Comparison of ENCODE assay signal across 37 mouse cellular contexts in genomic region chr17:28557772-28558171, GRCm38 (mm10). TPM values are rescaled to one million over a fixed set of nuclear protein-coding genes. Genes with fewer than 3 reads are reported as not detected.
"Had no signal": no experiment of that assay in that cellular context is flagged by ENCODE, and none has a peak within 500 bp of the region (broad histone marks: within the 10 kb centered on the region; RNA-seq: fewer than 3 reads in every experiment).

No protein-coding gene starts in this region.

- H3K27me3 ChIP-seq: heart, embryonic 13.5 days; heart, embryonic 15.5 days; hindbrain, embryonic 13.5 days; hindbrain, embryonic 15.5 days; kidney, embryonic 15.5 days; limb, embryonic 12.5 days had no signal

- H3K4me2 ChIP-seq: heart, embryonic 11.5 days; heart, embryonic 13.5 days; heart, embryonic 15.5 days; hindbrain, embryonic 13.5 days; hindbrain, embryonic 15.5 days; kidney, embryonic 15.5 days; limb, embryonic 12.5 days; liver, embryonic 12.5 days had no signal

- ATAC-seq: forebrain, postnatal 0 days; hindbrain, postnatal 0 days; liver, embryonic 12.5 days had no signal

- H3K36me3 ChIP-seq: heart, embryonic 13.5 days; heart, embryonic 15.5 days; hindbrain, embryonic 13.5 days; hindbrain, embryonic 15.5 days; kidney, embryonic 15.5 days; limb, embryonic 12.5 days; liver, embryonic 12.5 days had no signal

- DNase-seq: forebrain, postnatal 0 days; gastrocnemius, postnatal 14 days; gastrocnemius, postnatal 36 days; heart, adult 11 months; heart, adult 2 months; heart, postnatal 14 days; heart, postnatal 36 days; kidney, adult 11 months; kidney, adult 2 months; kidney, adult 9 months; kidney, postnatal 14 days; kidney, postnatal 4 days had no signal

- H3K4me3 ChIP-seq: heart, adult 2 months; heart, embryonic 13.5 days; heart, embryonic 15.5 days; hindbrain, embryonic 13.5 days; hindbrain, embryonic 15.5 days; kidney, embryonic 15.5 days; layer of hippocampus, adult 2 months; left cerebral cortex, adult 2 months; limb, embryonic 12.5 days; liver, embryonic 12.5 days had no signal

- H3K9me3 ChIP-seq: heart, embryonic 13.5 days; heart, embryonic 15.5 days; hindbrain, embryonic 13.5 days; hindbrain, embryonic 15.5 days; kidney, embryonic 15.5 days; limb, embryonic 12.5 days; liver, embryonic 12.5 days had no signal

- H3K27ac ChIP-seq: heart, adult 2 months; heart, embryonic 13.5 days; heart, embryonic 15.5 days; hindbrain, embryonic 13.5 days; hindbrain, embryonic 15.5 days; hindbrain, postnatal 0 days; kidney, embryonic 15.5 days; kidney, postnatal 0 days; layer of hippocampus, adult 2 months; left cerebral cortex, adult 2 months; limb, embryonic 12.5 days; liver, embryonic 12.5 days had no signal

- H3K9ac ChIP-seq: forebrain, postnatal 0 days; heart, embryonic 13.5 days; heart, embryonic 15.5 days; hindbrain, embryonic 13.5 days; hindbrain, embryonic 15.5 days; kidney, embryonic 15.5 days; limb, embryonic 12.5 days; liver, embryonic 12.5 days had no signal

RNA-seq across cellular contexts. Expression of gene Clps, which starts 2.8 kb away (rescaled TPM):
- total RNA-seq: forebrain, postnatal 0 days; gastrocnemius, adult 18-20 months; gastrocnemius, adult 8-10 months; gastrocnemius, postnatal 14 days; gastrocnemius, postnatal 36 days; heart, adult 2 months; heart, postnatal 14 days; heart, postnatal 36 days; hematopoietic stem cell, adult 5-6 weeks; hindbrain, postnatal 0 days; layer of hippocampus, adult 2 months; layer of hippocampus, postnatal 10 days; layer of hippocampus, postnatal 25 days; left cerebral cortex, adult 2 months; left cerebral cortex, postnatal 14 days; left cerebral cortex, postnatal 36 days had no signal
- polyA plus RNA-seq: forebrain, postnatal 0 days; heart, embryonic 11.5 days; heart, postnatal 0 days; hindbrain, embryonic 11.5 days; hindbrain, embryonic 13.5 days; hindbrain, postnatal 0 days; kidney, postnatal 0 days; limb, embryonic 12.5 days had no signal

RNA-seq across cellular contexts. Expression of gene Clpsl2, which starts 8.6 kb away (rescaled TPM):
- total RNA-seq: forebrain, postnatal 0 days; gastrocnemius, adult 18-20 months; gastrocnemius, adult 8-10 months; gastrocnemius, postnatal 14 days; gastrocnemius, postnatal 36 days; heart, adult 2 months; heart, postnatal 14 days; heart, postnatal 36 days; hematopoietic stem cell, adult 5-6 weeks; hindbrain, postnatal 0 days; layer of hippocampus, adult 2 months; layer of hippocampus, postnatal 10 days; layer of hippocampus, postnatal 25 days; left cerebral cortex, adult 2 months; left cerebral cortex, postnatal 14 days; left cerebral cortex, postnatal 36 days; liver, adult 2 months had no signal
- polyA plus RNA-seq: forebrain, postnatal 0 days; heart, adult 2 months; heart, embryonic 11.5 days; heart, embryonic 13.5 days; heart, embryonic 15.5 days; heart, postnatal 0 days; hindbrain, embryonic 11.5 days; hindbrain, embryonic 13.5 days; hindbrain, embryonic 15.5 days; hindbrain, postnatal 0 days; intestine, embryonic 14.5 days; intestine, embryonic 16.5 days; kidney, adult 2 months; kidney, embryonic 15.5 days; kidney, postnatal 0 days; limb, embryonic 12.5 days; liver, adult 2 months; liver, embryonic 12.5 days had no signal

RNA-seq across cellular contexts. Expression of gene Lhfpl5, which starts 17.7 kb away (rescaled TPM):
- total RNA-seq: gastrocnemius, adult 18-20 months; gastrocnemius, adult 8-10 months; gastrocnemius, postnatal 14 days; gastrocnemius, postnatal 36 days; heart, adult 2 months; heart, postnatal 14 days; heart, postnatal 36 days; hematopoietic stem cell, adult 5-6 weeks; liver, adult 2 months had no signal
- polyA plus RNA-seq: gonadal fat pad, adult 2 months; heart, embryonic 11.5 days; kidney, postnatal 0 days; liver, adult 2 months had no signal

RNA-seq across cellular contexts. Expression of gene Armc12, which starts 27.2 kb away (rescaled TPM):
- total RNA-seq: forebrain, postnatal 0 days; gastrocnemius, adult 18-20 months; gastrocnemius, adult 8-10 months; gastrocnemius, postnatal 14 days; gastrocnemius, postnatal 36 days; heart, adult 2 months; heart, postnatal 14 days; heart, postnatal 36 days; hematopoietic stem cell, adult 5-6 weeks; hindbrain, postnatal 0 days; layer of hippocampus, adult 2 months; layer of hippocampus, postnatal 10 days; layer of hippocampus, postnatal 25 days; left cerebral cortex, adult 2 months; left cerebral cortex, postnatal 14 days; left cerebral cortex, postnatal 36 days; liver, adult 2 months had no signal
- polyA plus RNA-seq: forebrain, postnatal 0 days; heart, embryonic 11.5 days; heart, embryonic 13.5 days; heart, embryonic 15.5 days; heart, postnatal 0 days; hindbrain, embryonic 11.5 days; hindbrain, embryonic 13.5 days; hindbrain, embryonic 15.5 days; hindbrain, postnatal 0 days; intestine, embryonic 14.5 days; intestine, embryonic 16.5 days; kidney, adult 2 months; kidney, embryonic 15.5 days; kidney, postnatal 0 days; limb, embryonic 12.5 days; liver, adult 2 months; liver, embryonic 12.5 days had no signal
